Mouse (Mus musculus) heart, postnatal 0 days (tissue): ENCODE measurements around the gene Arid4a.

Source experiments
- CTCF ChIP-seq: IDR thresholded peaks from 2 replicates; pipeline ENCODE4 v1.5.1; 2016; ENCODE audit warnings: antibody characterized with exemption, control low read depth, low read depth
- EP300 ChIP-seq: IDR thresholded peaks from 2 replicates; pipeline ENCODE4 v1.6.1; 2016; ENCODE audit warnings: antibody characterized with exemption, low read depth

- TF ChIP-seq CTCF (no peak), EP300 (no peak)
Measured at GRCm38 (mm10) chr12:71017827-71018226, 2.0 kb downstream of the Arid4a start.
